Mouse (Mus musculus): Measurements from ENCODE around the gene Hspa1b. TPM values are rescaled to one million over a fixed set of nuclear protein-coding genes. Genes with fewer than 3 reads are reported as not detected.
A peak's percentile ranks its signal among the peaks of the same experiment; 100 is the strongest.
"Not testable (repeated sequence)": the region's sequence is repeated elsewhere in the genome, so short reads cannot be mapped to it uniquely, and the experiment has no call there.

Gene Hspa1b
- polyA plus RNA-seq, 1 experiment = 12.5 TPM

DNA sequence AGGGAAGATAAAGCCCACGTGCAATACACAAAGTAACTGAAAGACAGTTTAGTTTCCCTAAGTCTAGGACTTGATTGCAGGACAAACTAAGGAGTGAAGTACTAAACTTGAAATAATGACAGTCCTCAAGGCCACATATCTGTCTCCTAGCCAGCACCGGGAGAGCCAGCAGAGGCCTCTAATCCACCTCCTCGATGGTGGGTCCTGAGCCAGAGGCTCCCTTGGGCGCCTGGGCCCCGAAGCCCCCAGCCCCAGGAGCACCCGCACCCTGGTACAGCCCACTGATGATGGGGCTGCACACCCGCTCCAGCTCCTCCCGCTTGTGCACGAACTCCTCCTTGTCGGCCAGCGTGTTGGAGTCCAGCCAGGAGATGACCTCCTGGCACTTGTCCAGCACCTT is 10.8 kb upstream of the Hspa1b start, which contains the start of gene Gm20481:
TSS of gene Gm20481 (plus strand) at position 91 of the 400 bp plus-strand sequence.
- H3K27ac ChIP-seq (ENCODE audit: insufficient read depth, low read length); H3K4me1 ChIP-seq (ENCODE audit: control insufficient read depth, insufficient read depth, insufficient read length); H3K4me3 ChIP-seq (ENCODE audit: extremely low read depth, insufficient read depth, insufficient read length); H3K27me3 ChIP-seq (ENCODE audit: control insufficient read depth, insufficient read depth, low read length); H3K36me3 ChIP-seq (ENCODE audit: control insufficient read depth, insufficient read depth, low read length); DNase-seq (ENCODE audit: low read depth in 1 of 2, low spot score in 2 of 2): not testable (repeated sequence)
- WGBS = 78% methylated on average over 8 of the region's 11 CpGs

DNA sequence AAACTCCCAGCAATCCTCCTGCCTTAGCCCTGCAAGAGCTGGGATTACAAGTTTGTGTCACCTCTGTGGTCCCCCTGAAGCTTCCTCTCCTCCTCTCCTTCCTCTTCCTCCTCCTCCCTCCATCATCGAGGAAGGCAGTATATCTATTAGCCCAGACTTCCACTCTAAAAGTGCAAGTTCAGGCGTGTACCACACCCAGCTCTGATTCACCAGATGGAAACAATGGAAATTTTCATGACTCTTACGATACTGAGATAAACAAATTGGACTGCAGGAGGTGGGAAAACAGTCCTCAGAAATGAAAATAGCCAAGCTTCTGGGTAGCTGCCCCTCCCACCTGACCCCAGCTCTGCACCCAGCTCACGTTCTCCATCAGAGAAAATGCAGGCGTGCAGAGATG is 6.6 kb upstream of the Hspa1b start:
- 59% methylated on average over 5 of the region's 5 CpGs for WGBS
- no peak for TF ChIP-seq POLR2A (IDR thresholded peaks at IDR 0.05; ENCODE audit: low read depth, low read length)
- no peak for TF ChIP-seq CTCF (IDR thresholded peaks at IDR 0.05; ENCODE audit: extremely low read depth, insufficient read depth, insufficient read length, insufficient replicate concordance)
- peaks cover 4% of the 10 kb centered on the region; the same call in 1 of the 2 replicates for H3K27me3 ChIP-seq (ENCODE audit: control insufficient read depth, insufficient read depth, low read length)
- no peak for DNase-seq (ENCODE audit: low read depth in 1 of 2, low spot score in 2 of 2)
- H3K36me3 ChIP-seq (ENCODE audit: control insufficient read depth, insufficient read depth, low read length) = no peaks in the 10 kb centered on the region
- H3K4me3 ChIP-seq (ENCODE audit: extremely low read depth, insufficient read depth, insufficient read length) = no peak overlapping the region
- H3K4me1 ChIP-seq (ENCODE audit: control insufficient read depth, insufficient read depth, insufficient read length) = no peaks in the 10 kb centered on the region
- no peak overlapping the region for H3K27ac ChIP-seq (ENCODE audit: insufficient read depth, low read length)

DNA sequence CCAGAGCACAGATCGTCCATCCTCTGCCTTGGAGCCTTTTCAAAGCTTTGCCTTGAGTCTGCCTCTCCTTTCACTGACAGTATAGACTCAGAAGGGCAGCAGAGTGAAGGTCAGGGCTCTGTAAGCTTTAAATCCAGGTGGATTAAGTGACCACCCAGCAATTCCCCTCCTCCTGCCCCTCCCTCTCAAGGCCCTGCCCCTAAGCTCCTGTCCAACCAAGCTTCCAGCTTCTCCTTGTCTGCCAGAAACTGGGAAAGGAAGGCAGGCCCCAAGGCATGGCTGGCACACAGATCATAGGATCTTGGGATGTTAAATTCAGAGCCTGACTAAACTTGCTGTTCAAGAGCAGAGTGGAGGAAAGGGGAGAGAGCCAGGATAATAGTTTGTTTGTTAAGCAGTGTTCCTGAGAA is 5.6 kb upstream of the Hspa1b start:
- Histone ChIP-seq H3K4me1 (ENCODE audit: control insufficient read depth, insufficient read depth, insufficient read length) (no peaks in the 10 kb centered on the region), H3K27me3 (ENCODE audit: control insufficient read depth, insufficient read depth, low read length) (peaks cover 4% of the 10 kb centered on the region; the same call in 1 of the 2 replicates), H3K4me3 (ENCODE audit: extremely low read depth, insufficient read depth, insufficient read length) (no peak overlapping the region), H3K27ac (ENCODE audit: insufficient read depth, low read length) (no peak overlapping the region), H3K36me3 (ENCODE audit: control insufficient read depth, insufficient read depth, low read length) (no peaks in the 10 kb centered on the region)
- no peak for DNase-seq (ENCODE audit: low read depth in 1 of 2, low spot score in 2 of 2)
- no peak for TF ChIP-seq POLR2A (IDR thresholded peaks at IDR 0.05; ENCODE audit: low read depth, low read length)
- no peak for TF ChIP-seq CTCF (IDR thresholded peaks at IDR 0.05; ENCODE audit: extremely low read depth, insufficient read depth, insufficient read length, insufficient replicate concordance)
- WGBS = 79% methylated on average over 1 of the region's 1 CpGs

DNA sequence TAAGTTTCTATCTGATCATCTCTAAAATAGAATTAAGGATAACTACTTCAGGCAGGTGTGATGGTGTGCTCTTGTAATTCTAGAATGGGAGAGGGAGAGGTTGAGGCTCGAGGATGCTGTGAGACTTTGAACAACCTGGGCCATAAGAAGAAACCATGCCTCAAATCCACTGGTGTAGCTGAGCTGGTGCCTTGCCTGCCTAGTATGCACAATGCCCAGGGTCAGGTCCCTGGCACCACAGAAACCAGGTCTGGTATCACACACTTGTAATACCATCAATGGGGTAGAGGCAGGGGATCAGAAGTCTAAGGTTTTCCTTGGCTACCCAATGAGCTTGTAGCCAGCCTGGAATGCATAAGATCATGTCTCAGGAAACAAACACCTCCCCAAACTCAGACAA is 3.8 kb upstream of the Hspa1b start:
- H3K36me3 ChIP-seq (ENCODE audit: control insufficient read depth, insufficient read depth, low read length) = no peaks in the 10 kb centered on the region
- DNase-seq (ENCODE audit: low read depth in 1 of 2, low spot score in 2 of 2) = no peak
- no peak overlapping the region for H3K4me3 ChIP-seq (ENCODE audit: extremely low read depth, insufficient read depth, insufficient read length)
- no peak overlapping the region for H3K27ac ChIP-seq (ENCODE audit: insufficient read depth, low read length)
- WGBS = 59% methylated on average over 1 of the region's 1 CpGs
- no peaks in the 10 kb centered on the region for H3K27me3 ChIP-seq (ENCODE audit: control insufficient read depth, insufficient read depth, low read length)
- no peaks in the 10 kb centered on the region for H3K4me1 ChIP-seq (ENCODE audit: control insufficient read depth, insufficient read depth, insufficient read length)
- TF ChIP-seq CTCF (IDR thresholded peaks at IDR 0.05; ENCODE audit: extremely low read depth, insufficient read depth, insufficient read length, insufficient replicate concordance) (no peak), POLR2A (IDR thresholded peaks at IDR 0.05; ENCODE audit: low read depth, low read length) (no peak)

DNA sequence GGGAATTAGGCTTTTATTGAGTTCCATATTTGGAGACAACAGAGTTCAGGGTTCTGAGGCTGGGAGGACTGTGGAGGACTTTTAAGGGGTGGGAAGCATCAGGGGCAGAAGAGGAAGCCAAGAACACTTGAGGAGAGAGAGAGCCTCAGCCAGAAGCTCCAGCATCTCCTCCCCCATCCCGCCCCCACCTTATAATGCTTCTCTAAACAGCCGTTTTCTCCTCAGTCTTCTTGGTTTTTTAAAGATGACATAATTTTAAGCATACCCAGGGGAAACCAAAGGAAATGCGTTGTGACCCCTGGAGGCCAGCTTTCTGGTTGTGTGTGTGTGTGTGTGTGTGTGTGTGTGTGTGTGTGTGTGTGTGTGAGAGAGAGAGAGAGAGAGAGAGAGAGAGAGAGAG is 3.1 kb upstream of the Hspa1b start:
- 6% methylated on average over 3 of the region's 3 CpGs for WGBS
- no peaks in the 10 kb centered on the region for H3K36me3 ChIP-seq (ENCODE audit: control insufficient read depth, insufficient read depth, low read length)
- H3K27ac ChIP-seq (ENCODE audit: insufficient read depth, low read length) = no peak overlapping the region
- TF ChIP-seq CTCF (IDR thresholded peaks at IDR 0.05; ENCODE audit: extremely low read depth, insufficient read depth, insufficient read length, insufficient replicate concordance) = no peak
- no peak for TF ChIP-seq POLR2A (IDR thresholded peaks at IDR 0.05; ENCODE audit: low read depth, low read length)
- no peak for DNase-seq (ENCODE audit: low read depth in 1 of 2, low spot score in 2 of 2)
- no peaks in the 10 kb centered on the region for H3K27me3 ChIP-seq (ENCODE audit: control insufficient read depth, insufficient read depth, low read length)
- H3K4me3 ChIP-seq (ENCODE audit: extremely low read depth, insufficient read depth, insufficient read length) = no peak overlapping the region
- H3K4me1 ChIP-seq (ENCODE audit: control insufficient read depth, insufficient read depth, insufficient read length) = no peaks in the 10 kb centered on the region

DNA sequence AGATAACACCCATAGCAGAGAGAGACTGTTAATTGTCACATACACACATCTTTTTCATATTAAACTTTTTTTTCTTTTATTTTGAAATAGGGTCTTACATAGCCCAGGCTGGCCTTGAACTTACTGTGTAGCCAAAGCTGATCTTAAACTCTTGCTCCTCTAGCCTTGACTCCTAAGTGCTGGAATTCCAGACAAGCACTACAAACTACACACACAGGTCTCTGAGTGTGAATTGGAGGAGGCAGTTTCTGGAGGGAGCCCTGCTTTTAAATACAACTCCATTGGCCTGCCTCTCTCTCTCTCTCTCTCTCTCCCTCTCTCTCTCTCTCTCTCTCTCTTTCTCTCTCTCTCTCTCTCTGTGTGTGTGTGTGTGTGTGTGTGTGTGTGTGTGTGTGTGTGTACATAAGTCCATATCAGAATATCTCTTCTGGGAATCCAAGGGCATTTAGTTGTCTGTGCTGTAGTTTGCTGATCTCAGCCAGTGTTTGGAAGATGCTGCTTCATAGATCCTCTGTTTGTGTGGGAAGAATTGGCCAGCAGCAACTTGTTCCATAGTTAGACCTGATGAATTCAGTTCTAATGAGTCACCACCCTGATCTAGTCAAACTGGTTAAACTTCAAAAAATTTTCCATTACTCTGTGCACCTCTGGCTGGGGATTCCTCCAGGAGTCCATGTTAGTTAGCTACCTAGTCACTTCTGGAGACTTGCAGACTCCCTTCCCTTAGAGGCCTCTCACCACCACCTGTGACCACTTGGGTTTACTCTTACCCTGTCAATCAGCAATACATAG is 1.9 kb upstream of the Hspa1b start:
- H3K27ac ChIP-seq (ENCODE audit: insufficient read depth, low read length) = no peak overlapping the region
- TF ChIP-seq POLR2A (IDR thresholded peaks at IDR 0.05; ENCODE audit: low read depth, low read length) = no peak
- no peak for TF ChIP-seq CTCF (IDR thresholded peaks at IDR 0.05; ENCODE audit: extremely low read depth, insufficient read depth, insufficient read length, insufficient replicate concordance)
- DNase-seq (ENCODE audit: low read depth in 1 of 2, low spot score in 2 of 2) = no peak
- no peak overlapping the region for H3K4me3 ChIP-seq (ENCODE audit: extremely low read depth, insufficient read depth, insufficient read length)
- H3K4me1 ChIP-seq (ENCODE audit: control insufficient read depth, insufficient read depth, insufficient read length) = no peaks in the 10 kb centered on the region
- H3K27me3 ChIP-seq (ENCODE audit: control insufficient read depth, insufficient read depth, low read length) = no peaks in the 10 kb centered on the region
- H3K36me3 ChIP-seq (ENCODE audit: control insufficient read depth, insufficient read depth, low read length) = no peaks in the 10 kb centered on the region

DNA sequence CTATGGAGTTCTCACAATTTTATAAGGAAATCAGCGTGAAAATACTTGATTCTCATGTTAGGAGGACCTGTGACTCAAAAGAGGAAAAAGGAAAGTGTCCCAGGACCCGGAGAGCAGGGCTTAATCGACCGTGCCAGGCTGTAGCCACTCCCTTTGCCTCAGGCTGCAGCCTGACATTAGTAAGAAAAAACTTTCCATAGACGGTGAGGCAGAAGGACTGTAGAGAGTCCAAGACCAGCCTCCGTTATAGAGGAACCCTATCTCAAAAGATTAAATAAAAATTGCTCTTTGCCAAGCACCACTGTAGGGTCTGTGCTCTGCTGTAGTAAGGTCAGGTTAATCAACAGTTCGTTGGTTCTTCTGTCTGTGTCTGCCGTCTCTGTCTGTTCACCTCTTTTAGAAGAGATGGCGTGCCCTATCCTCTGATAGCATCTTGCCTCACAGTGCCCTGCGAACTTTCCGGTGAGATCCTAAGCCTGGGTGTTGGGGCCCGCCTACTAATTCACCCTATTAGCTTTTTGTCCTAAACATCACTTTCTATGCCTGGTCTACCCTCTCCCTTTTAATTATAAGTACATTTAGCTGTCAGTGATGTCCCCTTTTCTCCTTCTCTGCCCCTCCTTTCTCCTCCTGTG is 960 bp upstream of the Hspa1b start:
- Histone ChIP-seq H3K4me3 (ENCODE audit: extremely low read depth, insufficient read depth, insufficient read length) (no peak overlapping the region), H3K27ac (ENCODE audit: insufficient read depth, low read length) (peak overlapping the region; percentile 12; the same call in 1 of the 2 replicates), H3K27me3 (ENCODE audit: control insufficient read depth, insufficient read depth, low read length) (no peaks in the 10 kb centered on the region), H3K4me1 (ENCODE audit: control insufficient read depth, insufficient read depth, insufficient read length) (no peaks in the 10 kb centered on the region), H3K36me3 (ENCODE audit: control insufficient read depth, insufficient read depth, low read length) (no peaks in the 10 kb centered on the region)
- 21% methylated on average over 12 of the region's 12 CpGs for WGBS
- no peak for DNase-seq (ENCODE audit: low read depth in 1 of 2, low spot score in 2 of 2)
- no peak for TF ChIP-seq CTCF (IDR thresholded peaks at IDR 0.05; ENCODE audit: extremely low read depth, insufficient read depth, insufficient read length, insufficient replicate concordance)
- TF ChIP-seq POLR2A (IDR thresholded peaks at IDR 0.05; ENCODE audit: low read depth, low read length) = no peak

DNA sequence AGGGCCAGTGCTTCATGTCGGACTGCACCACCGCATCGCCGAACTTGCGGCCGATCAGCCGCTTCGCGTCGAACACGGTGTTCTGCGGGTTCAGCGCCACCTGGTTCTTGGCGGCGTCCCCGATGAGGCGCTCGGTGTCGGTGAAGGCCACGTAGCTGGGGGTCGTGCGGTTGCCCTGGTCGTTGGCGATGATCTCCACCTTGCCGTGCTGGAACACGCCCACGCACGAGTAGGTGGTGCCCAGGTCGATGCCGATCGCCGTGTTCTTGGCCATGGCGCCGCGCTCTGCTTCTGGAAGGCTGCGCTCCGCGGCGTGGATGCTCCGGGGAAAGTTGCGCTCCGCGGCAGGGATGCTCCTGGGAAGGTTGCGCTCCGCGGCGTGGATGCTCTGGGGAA is 306 bp downstream of the Hspa1b start:
- H3K27me3 ChIP-seq (ENCODE audit: control insufficient read depth, insufficient read depth, low read length); H3K4me1 ChIP-seq (ENCODE audit: control insufficient read depth, insufficient read depth, insufficient read length); DNase-seq (ENCODE audit: low read depth in 1 of 2, low spot score in 2 of 2); H3K36me3 ChIP-seq (ENCODE audit: control insufficient read depth, insufficient read depth, low read length); H3K27ac ChIP-seq (ENCODE audit: insufficient read depth, low read length): not testable (repeated sequence)
- 4% methylated on average over 30 of the region's 47 CpGs for WGBS
- peak overlapping the region; percentile 37; the same call in 1 of the 2 replicates for H3K4me3 ChIP-seq (ENCODE audit: extremely low read depth, insufficient read depth, insufficient read length)

DNA sequence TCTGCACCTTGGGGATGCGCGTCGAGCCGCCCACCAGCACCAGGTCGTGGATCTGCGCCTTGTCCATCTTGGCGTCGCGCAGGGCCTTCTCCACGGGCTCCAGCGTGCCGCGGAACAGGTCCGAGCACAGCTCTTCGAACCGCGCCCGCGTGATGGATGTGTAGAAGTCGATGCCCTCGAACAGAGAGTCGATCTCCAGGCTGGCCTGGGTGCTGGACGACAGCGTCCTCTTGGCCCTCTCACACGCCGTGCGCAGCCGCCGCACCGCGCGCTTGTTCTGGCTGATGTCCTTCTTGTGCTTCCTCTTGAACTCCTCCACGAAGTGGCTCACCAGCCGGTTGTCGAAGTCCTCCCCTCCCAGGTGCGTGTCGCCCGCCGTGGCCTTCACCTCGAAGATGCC is 1.1 kb downstream of the Hspa1b start:
- not testable (repeated sequence) for H3K27ac ChIP-seq (ENCODE audit: insufficient read depth, low read length); H3K4me3 ChIP-seq (ENCODE audit: extremely low read depth, insufficient read depth, insufficient read length); H3K27me3 ChIP-seq (ENCODE audit: control insufficient read depth, insufficient read depth, low read length); H3K36me3 ChIP-seq (ENCODE audit: control insufficient read depth, insufficient read depth, low read length); H3K4me1 ChIP-seq (ENCODE audit: control insufficient read depth, insufficient read depth, insufficient read length); DNase-seq (ENCODE audit: low read depth in 1 of 2, low spot score in 2 of 2)
- 18% methylated on average over 29 of the region's 40 CpGs for whole genome bisulfite sequencing

DNA sequence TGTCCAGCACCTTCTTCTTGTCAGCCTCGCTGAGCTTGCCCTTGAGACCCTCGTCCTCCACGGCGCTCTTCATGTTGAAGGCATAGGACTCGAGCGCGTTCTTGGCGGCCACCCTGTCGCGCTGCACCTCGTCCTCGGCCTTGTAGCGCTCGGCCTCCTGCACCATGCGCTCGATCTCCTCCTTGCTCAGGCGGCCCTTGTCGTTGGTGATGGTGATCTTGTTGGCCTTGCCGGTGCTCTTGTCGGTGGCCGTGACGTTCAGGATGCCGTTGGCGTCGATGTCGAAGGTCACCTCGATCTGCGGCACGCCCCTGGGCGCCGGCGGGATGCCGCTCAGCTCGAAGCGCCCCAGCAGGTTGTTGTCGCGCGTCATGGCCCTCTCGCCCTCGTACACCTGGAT is 1.7 kb downstream of the Hspa1b start:
- WGBS = 15% methylated on average over 37 of the region's 40 CpGs
- not testable (repeated sequence) for H3K27me3 ChIP-seq (ENCODE audit: control insufficient read depth, insufficient read depth, low read length); H3K36me3 ChIP-seq (ENCODE audit: control insufficient read depth, insufficient read depth, low read length); H3K4me1 ChIP-seq (ENCODE audit: control insufficient read depth, insufficient read depth, insufficient read length); H3K4me3 ChIP-seq (ENCODE audit: extremely low read depth, insufficient read depth, insufficient read length); DNase-seq (ENCODE audit: low read depth in 1 of 2, low spot score in 2 of 2); H3K27ac ChIP-seq (ENCODE audit: insufficient read depth, low read length)
